Mouse (Mus musculus) heart, adult 2 months (tissue): ENCODE results near the gene Ctsw.

ENCODE experiments used
- CTCF ChIP-seq: fragments of 200-600 bp; IDR thresholded peaks from 2 replicates; pipeline ENCODE4 v1.8.1; 2022; ENCODE audit warnings: antibody characterized with exemption, mild to moderate bottlenecking, moderate library complexity
- POLR2A ChIP-seq: fragments of 200-500 bp; IDR thresholded peaks from 2 replicates; pipeline ENCODE4 v1.6.1; 2011; ENCODE audit warnings: mild to moderate bottlenecking, low read depth, low read length, control low read depth; ENCODE audit not compliant: insufficient read depth

DNA sequence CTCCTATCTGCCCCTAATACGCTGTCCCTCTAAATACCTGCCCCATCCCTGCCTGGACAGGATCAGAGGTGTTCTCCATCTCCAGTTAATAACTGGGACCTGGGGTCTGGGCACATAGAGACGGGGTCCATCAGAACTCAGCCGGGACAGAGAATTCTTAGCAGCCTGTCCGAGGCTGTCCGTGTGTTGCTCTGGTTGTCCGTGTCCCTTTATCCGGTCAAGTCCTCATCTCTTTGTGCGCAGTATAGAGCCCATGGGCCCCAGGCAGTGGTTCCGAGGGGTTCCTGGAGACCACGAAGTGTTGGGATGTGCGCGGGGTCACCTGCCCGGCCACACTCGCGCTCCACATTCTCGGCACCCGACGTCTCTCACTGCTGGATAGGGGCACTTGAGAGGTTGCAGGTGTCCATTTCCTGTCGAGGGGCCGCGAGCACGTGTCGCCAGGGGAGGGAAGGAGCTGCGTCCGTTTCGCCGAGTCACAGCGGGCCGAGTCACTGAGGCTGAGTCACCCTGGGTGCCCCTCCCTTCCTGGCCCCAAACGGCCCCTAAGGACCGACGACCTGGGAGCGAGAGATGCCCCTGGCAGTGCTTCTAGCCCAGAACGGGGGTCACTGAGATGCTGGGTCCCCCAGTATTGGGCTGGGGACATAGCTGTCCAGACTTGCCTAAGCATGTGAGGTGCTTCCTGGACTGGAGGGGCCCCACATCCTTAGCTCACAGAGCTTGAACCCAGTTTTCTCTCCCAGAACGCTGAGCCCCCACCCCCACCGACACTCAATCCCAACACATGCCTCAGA, 19.8 kb downstream of the Ctsw start:
- TF ChIP-seq POLR2A (no peak), CTCF (no peak)
